Mouse (Mus musculus) retina, embryonic 14.5 days (tissue): Measurements from ENCODE around the gene Nfib.

Source experiments
- DNase-seq: peaks from one replicate; pipeline ENCODE4 v3.0.0-alpha.2; 2015; ENCODE audit warnings: low spot score

Gene Nfib

DNA sequence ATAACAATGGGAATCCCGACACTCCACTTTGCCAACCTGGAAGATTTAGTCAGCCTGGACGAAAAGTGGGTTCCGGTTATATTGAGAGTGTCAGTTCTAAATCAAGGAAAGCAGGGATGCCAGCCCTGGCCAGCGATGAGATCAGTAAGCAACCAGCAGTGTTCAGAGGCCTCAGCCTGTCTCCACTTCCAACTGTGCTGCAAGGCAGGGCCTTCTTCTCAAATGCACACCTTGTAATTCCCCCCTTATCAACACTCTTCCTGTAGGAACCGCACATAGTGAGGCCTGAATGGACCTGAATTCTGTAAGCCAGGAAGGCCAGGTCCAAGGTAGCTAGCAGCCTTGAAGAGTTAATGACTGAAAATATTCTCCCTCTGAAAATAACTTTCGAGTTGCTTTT, 239.4 kb downstream of the Nfib start:
- no peak for DNase-seq

DNA sequence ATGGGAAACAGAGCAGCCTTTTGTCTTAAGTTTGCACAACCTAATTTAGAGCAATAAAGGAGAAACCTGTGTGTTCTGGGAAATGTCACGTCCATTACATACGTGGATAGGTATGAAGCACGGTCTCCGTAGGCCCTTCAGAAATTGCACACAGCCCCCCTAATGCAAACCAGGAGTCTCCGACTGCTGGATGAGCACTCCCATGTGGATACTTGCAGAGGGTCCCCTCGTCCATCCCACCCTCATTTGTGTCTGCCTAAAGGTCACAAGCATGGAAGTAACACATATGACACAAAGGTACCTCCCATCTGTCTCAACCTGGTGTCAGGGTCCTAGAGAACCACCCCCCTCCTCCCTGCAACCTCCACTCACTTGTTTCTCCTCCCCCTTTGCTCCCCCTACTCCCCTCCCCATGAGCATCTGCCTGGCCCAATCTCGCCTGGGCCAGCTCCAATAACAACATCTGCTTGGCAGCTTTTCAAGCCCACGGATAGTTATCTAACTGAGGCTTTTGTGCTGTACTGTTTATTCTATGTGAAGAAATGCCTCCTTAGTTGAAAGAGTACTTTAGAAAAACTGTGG, 241.4 kb downstream of the Nfib start:
- peak; percentile 18 for DNase-seq

DNA sequence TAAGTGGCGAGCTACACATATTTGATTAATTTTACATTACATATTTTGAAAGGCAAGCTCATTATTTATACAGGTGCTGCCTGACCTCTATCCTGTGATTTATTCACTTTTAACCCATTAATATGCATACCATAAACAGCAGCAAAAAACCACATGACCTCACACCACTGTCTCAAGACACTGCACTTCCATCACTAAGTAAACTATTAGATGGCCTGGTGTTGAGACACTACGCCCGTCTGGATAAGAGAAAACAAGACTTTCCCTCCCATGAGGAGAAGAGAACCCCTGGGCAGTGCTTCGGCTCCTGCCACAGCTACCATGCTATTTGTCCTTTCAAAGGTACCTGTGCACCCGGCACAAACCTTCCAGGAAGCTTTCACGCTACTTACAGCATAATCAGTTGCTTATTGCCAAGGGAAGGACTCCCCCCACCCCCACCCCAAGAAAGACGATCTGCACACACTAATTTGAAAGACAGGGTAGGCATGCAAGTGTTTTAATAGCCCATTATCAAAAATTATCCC, 242.3 kb downstream of the Nfib start:
- no peak for DNase-seq

DNA sequence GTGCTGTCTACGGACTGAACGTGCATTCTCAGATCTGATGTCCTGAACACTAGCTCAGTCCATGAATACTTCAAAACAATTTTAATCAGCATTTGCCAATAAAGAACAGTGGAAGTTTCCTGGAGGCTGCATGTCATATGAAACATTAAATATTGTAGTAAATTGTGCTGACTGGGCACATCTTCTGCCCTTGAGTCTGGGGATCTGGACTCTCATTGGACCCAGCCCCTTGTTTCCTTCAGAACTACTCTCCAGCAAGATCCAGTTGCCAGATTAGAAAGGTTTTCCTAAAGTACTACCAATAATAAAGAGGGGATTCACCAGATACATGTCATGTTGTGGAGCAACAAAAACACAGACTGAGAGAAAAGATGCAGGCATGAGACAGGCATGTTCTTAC, 243.9 kb downstream of the Nfib start:
- no peak for DNase-seq

DNA sequence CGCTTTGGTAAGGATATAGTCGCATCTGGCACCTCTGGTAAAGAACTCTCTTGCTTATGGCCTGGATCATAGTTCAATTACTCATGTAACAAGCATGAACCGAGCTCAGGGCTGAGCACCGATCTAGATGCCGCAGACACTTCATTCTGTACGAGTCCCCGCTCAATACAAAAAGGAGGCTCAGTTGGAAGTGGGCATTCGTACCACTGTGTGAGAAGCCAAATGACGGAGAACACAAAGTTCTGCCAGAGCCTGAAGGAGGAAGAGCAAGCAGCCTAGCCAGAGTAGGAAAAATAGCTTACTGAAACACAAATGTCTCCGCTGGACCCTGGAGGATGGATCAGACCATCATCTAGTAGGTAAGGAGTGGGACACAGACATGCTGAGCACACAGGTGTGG, 246.7 kb downstream of the Nfib start:
- DNase-seq, result no peak

DNA sequence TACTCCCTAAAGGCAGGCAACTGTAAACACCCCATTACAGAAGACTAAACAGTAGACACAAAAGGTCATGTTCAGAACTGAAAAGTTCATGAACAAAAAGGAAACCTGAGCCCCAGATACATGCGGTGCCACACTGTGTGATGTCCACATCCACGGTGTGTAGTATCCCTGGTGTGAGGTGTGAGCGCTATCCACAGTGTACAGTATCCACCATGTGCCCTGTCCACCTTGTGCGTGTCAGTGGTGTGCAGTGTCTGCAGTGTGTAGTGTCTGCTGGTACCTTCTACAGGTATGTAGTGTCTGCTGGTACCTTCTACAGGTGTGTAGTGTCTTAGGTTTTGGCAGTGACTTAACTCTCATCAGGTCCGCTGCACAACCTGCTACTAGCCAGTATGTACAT, 248.6 kb downstream of the Nfib start:
- no peak for DNase-seq

DNA sequence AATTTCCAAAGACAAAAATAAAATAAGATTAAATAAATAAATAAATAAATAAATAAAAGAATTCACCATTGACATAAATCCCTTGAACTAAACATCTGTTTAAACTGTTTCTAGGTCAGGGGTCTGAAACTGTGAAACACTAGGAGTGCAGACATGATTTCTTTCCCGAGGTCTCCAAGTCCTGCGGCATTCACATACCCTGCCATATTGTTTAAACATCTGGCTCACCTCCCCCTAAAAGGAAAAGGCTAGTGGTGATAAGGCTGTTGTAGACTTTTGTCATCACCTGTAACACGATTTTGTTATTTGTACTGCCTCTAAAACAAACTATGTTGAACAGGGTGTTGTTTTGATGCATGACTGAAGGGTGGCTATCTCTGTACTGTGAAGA, 249.2 kb downstream of the Nfib start:
- no peak for DNase-seq

DNA sequence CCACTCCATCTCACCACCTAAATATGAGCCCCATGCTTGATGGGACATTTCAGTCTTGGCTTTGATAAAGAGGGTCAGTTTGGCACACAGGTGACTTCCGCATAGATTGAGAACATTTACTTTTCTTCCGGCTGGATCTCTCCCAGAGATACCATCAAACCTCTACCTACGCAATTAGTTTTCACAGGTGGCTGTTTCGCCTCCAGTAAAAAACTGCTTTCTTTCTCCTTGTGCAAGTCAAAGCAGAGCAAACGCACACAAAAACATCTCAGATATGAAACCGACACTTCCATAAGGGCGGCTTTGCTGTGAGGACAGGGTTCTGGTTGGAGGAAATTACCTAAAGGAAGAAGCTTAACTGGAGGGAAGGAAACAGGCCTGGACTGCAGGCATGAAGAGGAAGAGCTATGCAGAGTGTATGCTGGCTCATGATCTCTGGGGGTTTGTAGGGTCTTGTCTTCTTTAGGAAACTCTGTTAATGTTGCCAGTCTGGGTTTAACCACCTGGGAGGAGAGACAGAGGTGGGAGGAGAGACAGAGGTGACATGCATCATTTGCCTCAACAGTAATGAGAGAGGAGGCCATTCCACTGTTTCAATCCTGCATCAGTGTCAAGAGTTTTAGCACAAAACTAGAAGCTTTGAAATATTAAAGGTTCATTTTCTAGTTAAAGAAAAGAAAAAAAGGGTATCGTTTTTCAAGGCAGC, 249.8 kb downstream of the Nfib start:
- DNase-seq, result no peak

DNA sequence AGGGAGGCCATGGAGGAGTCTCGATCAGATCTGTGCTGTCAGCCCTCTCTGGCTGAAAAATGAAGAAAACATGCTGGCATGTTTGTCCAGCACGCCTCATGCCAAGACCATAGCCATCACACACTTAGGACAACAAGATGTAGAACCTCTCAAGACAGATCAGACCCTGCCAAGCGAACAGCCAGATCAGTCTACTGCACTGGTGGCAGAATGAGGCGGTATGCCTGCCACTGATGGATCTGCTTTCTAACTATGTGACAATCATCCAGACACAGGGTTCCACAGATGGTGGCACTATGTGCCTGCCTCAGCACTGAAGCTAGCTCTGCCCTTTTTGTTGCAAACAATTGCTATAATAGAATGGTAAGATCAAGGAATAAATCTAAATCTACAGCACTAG, 250.6 kb downstream of the Nfib start:
- DNase-seq, result no peak

DNA sequence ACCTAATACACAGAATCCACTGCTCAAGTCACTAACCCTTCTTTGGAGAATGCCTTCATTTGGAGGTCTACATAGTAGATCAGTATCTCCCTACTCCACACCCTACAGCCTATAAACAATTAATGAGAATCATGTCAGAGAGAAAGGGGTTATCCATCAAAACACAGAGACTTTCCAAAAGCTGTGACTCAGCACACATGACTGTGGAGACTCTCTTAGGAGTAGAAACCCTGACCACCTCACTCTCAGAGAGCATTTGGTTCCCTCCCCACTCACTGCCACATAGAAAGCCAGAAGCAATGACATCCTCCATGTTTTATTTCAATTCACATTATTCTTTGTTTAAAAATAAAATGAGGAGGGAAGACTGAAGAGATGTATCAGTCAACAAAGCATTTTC, 252.2 kb downstream of the Nfib start:
- DNase-seq, result no peak

DNA sequence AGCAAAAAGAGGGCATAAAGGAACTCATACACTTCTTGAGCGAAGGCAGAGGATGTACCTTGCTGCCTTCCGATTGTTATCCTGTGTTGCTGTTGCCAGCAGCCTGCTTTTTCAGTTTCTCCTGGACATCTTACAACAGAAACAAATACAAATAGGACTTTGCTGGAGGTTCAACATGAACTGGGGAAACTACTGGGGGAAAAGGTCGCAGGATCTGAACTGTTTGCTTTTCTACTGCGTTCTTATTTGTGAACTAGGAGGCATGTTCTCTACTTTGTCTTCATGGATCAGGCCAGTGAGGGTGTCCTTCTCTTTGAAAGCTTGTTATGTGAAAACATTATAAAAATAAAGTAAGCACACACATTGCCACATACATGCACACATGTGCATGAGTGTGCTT, 252.6 kb downstream of the Nfib start:
- no peak for DNase-seq

DNA sequence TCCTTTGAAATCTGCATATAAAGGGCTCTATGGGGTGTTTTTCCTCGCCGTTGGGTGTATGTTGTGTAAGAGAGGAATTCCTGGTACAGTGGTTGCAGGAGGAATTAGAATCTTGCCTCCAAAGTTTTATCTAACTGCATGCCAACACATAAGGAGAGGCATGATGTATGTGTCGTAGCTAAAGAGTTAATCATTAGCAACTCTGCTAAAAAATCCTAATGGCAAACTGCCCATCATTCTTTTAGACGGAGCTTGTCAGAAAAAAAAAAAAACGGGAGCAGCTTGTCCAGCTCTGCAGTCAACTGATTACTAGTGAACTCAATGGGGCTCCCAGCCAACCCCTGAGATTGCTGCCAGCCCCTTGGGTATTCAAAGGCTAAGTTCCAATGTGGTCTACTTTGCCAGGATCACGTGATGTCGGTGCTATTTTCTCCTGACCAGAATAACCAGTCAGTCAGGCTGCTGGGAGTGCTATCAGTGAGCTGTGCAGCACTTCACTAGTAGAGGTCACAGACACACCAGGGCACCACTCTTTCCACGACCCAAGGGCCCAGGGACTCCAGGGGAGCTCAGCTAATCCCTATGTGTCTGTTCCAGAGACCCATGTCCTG, 258.4 kb downstream of the Nfib start:
- no peak for DNase-seq

DNA sequence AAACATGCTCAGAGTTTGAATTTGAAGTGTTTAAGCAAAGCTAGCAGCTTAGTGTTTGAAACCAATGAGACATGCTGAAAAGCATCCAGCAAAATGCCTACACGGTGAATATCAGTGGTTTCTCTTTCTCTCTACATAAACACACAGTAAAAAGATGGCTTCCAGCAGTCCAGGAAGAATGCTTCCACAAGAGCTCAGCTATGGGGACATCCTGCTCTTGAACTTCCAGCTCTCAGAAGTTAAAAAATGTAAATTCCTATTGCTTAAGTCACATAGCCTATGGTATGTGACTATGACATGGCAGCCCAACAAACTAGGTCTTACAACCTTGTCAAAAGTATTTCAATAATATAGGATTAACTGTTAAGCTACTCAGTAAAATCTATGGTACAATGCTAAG, 261.5 kb downstream of the Nfib start:
- DNase-seq, result no peak

DNA sequence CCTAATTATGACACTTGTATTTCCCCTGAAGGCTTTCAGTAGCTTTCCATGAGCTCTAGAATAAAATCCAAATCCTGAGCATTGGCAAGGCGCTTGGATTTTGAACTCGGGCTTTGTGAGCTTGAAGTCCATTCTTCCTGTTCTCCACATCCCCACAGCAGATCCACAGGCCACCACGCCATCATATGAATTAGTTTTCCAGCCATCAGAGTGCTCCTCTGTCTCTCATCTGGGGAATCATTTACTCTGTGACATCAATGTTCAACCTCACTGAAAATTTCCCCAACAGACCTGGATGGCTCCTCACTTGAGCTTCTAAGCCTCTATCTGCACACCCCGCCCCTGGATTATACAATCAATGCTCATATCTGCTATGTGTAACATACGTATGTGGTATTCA, 262.1 kb downstream of the Nfib start:
- no peak for DNase-seq

DNA sequence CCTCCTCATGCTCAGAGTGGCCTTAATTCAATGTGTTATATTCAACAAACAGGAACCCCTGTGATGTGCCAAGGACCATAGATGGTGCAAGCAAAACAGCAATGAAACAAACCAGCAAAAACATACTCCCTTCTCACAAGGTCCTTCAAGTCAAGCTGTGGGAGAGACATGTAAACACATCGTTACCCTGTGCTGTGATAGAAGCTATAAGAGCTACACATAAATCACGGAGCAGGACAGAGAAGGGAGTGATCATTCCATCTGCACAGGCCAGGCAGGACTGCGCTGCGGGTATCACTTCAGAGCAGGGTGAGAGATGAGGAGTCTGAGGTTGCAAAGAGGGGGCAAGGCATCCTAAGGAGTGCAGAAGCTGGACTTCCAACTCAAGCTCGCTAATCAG, 262.5 kb downstream of the Nfib start:
- DNase-seq, result no peak

DNA sequence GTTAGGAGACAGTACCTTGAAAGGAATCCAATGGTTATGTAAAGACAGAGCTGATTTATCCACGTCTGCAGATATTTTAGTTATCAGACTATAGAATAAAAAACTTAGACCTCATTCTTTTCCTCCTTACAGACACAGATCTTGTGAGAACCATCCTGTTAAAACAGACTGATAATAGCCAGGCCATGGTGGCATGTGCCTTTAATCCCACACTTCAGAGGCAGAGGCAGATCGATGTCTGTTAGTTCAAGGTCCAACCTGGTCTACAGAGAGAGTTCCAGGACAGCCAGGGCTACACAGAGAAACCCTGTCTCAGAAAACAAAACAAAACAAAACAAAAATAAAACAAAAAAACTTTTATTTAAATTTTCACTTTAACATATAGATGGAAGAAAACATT, 264.9 kb downstream of the Nfib start:
- DNase-seq, result no peak

DNA sequence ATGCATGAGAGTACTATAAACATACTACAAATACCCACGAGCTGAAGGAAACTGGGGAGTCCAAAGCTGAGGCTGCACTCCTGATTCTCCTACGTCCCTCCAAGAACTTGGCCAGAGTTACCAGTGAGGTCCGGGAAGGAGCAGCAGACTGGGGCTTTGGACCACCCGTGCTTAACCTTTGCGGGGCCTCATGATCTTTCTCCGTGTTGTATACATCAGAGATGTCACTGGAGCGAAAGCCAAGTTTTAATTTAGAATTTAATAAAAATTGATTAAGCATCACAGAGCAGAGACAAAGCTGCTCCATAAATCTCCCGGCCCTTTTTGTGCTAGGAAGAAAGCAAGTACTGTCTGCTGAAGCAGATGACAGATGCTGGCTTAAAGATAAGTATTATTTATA, 265.7 kb downstream of the Nfib start:
- peak; percentile 59 for DNase-seq

DNA sequence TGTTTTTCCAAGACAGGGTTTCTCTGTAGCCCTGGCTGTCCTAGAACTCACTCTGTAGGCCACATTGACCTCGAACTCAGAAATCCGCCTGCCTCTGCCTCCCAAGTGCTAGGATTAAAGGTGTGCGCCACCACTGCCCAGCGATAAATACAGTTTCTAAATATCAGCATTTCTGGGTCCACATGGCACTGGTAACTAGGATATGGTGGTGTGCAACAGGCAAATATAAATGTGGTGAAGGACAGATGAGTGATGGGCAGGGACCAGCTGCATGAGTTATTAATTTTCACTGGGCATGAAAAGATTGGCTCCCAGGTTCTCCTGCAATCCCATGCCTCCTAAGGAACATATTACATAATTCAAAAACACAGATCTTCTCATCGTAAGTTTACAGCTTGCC, 266.9 kb downstream of the Nfib start:
- no peak for DNase-seq

DNA sequence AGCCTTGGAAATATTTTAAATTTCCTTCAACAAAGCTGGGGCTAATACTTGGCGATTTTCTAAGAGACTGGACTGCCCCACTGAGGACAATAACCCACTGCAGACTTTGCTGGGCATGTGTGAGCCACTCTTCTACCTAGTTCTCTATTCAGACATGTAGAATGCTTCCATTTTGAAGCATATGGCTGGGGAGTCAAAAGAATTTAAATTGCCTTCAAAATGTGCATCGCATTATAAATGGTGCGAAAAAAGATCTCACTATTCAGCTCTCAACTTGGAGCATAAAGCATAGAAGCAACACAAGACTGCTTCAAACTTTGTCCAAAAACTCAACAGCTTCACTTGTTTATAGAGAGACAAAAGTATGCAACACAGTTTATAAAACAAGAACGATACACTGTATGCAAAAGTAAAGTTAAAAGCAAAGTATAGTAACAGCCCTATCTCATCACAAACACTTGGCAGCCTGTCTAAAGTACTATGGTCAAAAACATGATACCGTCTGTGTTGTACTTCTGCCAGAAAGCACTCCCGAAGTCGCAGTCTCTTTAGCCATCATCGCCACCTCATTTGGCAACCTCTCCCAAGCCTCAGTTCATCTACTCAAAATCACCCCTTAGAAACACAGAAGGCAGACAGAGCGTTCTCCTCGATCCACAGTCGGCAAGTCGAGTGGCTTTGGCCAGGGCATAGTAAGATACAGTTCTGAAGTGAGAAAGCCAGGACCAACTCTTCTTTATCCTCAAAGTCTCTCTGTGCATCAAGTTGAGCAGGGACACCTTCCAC, 267.8 kb downstream of the Nfib start:
- DNase-seq, result no peak

DNA sequence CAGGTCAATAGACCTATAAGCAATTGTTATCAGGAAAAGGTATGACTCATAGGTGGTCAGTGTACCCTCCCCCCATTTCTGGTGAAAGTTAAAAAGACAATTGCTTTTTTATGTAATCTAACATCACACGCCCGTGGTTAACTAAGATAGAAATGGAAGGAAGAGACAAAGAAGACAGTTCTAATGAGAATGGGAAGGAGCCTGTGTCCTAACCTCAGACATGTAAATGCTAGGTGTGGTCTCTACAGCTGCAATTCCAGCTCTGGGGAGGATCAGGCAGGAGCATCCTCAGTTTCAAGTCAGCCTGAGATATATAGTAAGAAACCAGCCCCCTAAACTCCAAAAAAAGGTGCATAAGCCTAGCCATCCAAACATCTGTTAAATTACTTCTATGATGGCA, 268.9 kb downstream of the Nfib start:
- DNase-seq, result no peak

DNA sequence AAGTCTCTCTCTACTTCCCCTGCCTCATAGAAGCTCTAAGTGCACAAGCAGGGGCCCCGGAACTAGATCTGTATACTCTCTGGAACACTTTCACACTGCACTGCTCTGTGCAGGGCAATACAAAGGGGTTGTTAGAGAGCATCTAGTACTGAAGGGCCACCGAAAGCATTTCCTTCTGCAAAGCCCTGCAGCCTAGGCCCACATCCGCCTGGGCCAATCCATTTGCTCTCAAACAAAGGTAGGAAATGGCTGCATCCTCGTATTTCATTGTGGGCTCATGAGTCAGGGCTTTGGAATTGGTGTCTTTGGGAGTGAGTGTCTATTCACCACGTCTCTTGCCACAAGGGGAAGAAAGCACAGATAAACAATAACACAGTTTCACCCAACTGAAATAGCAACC, 269.8 kb downstream of the Nfib start:
- no peak for DNase-seq

DNA sequence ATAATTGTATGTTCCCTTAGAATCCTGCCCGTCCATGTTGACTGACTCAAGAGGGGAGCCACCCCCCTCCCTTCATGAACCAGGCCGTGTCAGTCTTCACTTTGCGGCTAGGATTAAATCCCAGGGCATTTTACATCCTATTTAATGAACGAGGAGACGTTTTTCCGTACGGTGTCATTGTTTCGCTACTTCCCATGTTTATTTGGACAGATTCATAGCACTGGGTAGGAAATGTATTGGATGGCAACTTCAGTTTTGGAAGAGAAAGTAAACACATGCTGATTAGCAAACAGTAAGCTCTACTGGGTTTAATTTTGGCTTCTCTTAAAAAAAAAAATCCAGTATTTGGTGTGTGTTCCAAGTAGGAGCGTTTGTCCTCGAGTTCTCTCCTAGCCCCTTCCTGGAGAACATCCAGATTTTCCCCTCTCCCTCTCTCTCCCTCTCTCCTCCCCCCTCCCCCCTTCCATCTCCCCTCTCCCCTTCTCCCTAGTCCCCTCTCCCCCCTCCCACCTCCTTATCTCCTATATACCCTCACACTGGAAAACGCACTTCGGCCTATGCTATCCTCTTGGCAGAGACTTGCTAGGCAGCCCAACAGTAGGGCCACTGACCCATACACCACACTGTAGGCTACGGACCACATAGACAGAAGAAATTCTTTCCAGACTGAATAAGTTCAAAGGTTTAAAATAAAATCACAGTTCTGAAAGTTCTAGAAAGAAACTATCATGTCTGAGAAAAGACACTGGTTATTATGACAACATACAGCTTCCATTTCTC, 271.4 kb downstream of the Nfib start:
- no peak for DNase-seq
